Mouse (Mus musculus): ENCODE measurements around the gene Myo3a.

Gene Myo3a

DNA sequence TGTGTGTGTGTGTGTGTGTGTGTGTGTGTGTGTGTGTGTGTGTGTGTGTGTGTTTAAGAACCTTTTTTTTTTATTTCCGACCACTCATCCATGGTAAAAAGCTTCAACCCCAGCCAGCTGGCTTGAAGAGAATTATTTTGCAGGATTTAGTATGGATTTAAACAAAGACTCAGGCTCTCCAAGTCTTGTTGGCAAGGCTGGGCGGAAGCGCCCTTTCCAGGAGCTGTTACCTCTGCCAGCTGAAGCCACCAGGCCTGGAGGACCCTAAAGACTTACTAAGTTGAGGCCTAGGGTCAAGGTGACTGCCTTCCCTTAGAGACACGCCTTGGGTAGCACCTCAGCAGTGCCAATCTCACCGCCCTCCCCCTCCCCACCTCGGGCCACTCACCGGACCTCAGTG, 393.2 kb downstream of the Myo3a start:
- in situ Hi-C loops (cut with MboI, MseI) = loop anchor here (5.0 kb wide), 1 partner anchor 102 kb away; no protein-coding TSS in a partner anchor

DNA sequence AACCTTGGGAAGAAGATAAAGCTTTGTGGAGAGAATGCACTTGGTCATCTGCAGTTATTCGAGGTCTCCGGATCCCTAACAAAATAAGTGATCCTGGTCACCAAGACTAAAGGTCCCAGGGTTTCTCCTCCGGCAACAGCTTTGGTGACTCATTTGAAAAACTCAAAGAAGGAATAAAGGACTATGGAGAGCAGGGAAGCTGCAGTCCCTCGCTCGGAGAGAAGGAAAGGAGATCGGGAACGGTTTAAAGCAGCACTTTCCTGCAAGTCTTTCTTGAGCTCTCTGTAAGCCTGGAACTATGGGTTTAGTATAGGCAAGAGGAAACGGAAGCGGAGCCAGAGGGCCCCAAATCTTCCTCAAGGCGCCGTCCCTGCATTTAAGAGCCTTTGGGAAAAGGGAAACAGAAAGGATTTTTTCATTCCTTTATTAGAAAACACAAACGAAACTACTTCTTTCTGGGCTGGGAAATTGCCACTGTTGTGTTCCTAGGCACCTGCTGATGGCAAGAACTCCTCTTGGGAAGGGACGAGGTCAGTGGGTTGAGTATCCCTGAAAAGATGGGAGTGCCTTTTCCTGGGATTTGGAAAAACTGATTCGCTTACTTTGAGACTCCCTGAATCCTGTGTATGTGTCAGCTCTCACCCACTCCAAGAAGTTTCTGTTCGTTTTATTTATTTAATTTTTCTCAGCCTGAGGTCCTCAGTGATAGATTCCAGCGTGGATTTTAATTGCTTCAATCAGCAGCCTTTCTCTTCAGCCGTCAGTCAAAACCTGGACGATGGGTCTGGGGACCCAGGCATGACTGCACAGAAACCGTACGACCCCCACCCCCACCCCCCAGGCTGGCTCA, 393.9 kb downstream of the Myo3a start:
- in situ Hi-C loops (cut with MboI, MseI) = loop anchor here (5.0 kb wide), 1 partner anchor 101 kb away; no protein-coding TSS in a partner anchor

DNA sequence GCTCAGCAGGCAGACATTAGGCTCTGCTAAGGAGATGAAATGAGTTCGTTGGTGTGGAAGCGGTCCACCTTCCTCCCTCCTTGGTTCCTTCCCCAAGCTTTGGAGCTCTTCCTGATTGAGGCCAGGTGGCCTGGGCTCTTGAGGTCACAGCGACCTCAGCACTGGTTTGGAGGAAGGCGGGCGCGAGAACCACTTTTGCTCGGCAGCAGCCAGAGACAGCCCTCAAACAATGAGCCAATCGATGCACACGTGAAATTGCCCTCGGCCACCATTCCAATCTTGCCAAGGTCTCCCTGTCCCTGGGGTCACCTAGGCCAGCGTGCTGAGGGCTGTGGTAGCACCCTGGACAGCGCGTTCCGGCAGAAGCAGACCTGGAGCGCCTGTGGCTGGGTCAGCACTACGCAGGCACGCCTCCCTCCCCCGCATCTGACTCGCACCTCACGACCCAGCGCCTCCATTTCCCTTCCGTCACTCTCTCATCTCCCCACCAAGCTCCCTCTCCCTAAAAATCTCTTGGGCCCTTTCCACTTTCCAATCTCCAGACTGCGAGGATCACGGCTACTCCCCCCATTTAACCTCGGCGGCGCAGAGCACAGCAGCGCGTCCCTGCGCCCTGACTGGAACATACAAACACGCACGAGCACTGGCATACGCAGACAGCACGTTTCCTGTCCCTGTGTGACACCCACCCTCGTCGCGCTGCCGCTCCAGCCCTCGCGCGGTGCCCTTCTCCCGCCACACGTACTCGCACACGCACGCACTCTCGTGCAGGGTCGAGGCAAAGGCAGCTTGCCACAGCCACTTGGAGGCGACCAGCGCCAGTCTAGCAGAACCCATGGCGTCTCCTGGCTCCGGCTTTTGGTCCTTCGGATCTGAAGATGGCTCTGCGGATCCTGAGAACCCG, 394.8 kb downstream of the Myo3a start, which contains the start of gene Gad2:
Gad2 (plus strand) TSS at position 378 of the 904 bp plus-strand sequence.
- in situ Hi-C loops (cut with MboI, MseI) = loop anchor here (5.0 kb wide), 1 partner anchor 100 kb away; no protein-coding TSS in a partner anchor

DNA sequence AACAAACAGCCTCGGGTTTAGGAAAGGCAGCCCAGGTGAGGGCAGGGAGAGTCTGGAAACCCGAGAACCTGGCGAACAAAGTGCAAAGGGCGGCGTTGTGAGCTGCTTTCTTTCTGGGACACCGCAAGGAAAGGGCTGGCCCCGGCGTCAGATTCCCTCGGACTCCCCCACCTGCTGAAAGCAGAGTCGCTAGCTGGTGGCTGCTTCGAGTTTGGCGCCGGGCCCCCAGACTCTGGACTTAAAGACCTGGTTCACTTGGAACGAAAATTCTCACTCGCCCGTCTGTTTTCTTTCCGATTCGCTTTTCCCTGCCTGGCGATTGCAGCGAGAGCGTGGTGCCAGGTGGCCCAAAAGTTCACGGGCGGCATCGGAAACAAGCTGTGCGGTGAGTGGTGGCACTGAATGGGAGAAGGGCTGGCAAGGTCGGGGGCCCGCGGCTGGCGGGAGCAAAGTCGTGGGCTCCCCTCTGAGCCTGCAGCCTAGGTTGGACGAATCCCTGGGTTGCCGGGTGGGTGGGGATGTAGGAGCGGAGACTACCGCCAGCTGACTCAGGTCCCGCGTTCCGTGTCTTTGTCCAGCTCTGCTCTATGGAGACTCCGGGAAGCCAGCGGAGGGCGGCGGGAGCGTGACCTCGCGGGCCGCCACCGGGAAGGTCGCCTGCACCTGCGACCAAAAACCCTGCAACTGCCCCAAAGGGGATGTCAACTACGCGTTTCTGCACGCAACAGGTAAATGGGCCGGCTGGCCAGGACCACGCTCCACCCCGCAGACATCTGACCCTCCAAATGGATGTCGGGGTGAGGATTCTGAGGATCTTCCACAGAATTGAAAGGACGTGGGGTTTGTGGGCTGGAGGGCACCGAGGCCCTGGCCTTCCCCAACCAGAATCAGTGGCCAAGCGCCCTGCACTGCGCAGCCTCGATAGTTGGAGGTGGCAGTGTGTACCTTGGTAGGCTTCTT, 396.1 kb downstream of the Myo3a start:
- in situ Hi-C loops (cut with MboI, MseI) = loop anchor here (5.0 kb wide), 1 partner anchor 99 kb away; no protein-coding TSS in a partner anchor

DNA sequence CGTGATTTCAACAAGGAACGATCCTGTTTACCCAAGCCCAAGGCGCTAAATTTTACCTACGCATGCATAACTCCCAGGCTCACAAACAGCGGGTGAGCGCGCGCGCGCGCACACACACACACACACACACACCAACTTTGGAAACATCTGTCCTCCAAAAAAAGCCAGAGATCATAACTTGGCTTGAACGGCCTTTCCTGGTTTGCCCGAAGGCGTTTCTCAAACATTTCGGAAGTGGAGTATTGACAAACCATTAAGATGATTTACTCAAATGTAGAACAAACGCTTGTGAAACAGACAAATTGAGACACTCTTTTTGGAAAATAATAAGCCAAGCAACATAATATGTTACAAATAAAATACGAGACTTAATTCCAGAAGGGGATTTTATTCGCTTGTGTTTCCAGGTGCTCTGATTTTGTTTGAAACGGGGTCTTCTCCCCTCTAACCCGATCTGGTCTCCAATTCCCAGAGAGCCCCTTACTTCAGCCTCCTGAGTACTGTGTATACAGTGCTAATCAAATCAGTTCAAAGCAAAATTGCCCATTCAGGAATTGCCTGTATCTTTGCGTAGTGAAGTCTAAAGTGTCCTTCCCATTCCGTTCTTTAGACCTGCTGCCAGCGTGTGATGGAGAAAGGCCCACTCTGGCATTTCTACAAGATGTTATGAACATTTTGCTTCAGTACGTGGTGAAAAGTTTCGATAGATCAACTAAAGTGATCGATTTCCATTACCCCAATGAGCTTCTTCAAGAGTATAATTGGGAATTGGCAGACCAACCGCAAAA, 397.1 kb downstream of the Myo3a start:
- in situ Hi-C loops (cut with MboI, MseI) = loop anchor here (5.0 kb wide), 1 partner anchor 98 kb away; no protein-coding TSS in a partner anchor

DNA sequence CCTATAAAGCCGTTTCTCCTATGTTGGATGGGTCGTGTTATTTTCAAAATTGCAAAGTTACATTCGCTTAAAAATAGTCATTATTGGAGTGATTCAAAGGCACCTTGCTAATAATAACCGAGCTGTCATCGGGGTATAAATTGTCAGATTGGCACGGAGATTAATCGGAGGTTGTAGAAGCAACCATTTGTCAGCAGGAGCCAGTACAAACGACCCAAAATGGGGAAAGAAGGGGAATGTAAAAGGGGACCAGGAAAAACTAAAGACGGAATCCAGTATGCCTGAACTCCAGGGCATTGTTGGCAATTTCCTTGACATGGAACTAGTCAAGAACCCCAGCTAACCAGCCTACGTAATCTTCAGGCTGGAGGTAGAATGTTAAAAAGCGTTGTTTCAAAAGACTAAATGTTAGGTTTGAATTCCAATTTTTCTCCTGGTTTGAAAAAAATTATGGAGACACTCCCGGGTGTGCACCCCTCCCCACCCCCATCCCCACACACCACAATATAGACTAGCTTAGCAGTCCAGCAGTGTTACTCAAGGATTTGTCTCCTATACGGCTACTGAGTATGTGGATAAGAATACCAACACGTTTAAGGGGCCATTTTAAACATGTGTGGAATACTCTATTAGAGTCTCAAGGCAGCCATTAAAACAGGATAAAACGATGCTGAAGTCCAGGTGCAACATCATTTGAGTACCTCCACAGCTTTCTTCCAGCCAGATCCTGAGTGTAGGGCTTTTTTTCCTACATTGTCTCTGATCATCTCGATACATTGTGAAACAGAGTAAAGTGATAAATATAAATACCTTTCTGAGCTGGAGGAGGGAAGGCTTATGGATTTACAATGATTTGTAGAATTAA, 398.0 kb downstream of the Myo3a start:
- in situ Hi-C loops (cut with MboI, MseI) = no loop called here

DNA sequence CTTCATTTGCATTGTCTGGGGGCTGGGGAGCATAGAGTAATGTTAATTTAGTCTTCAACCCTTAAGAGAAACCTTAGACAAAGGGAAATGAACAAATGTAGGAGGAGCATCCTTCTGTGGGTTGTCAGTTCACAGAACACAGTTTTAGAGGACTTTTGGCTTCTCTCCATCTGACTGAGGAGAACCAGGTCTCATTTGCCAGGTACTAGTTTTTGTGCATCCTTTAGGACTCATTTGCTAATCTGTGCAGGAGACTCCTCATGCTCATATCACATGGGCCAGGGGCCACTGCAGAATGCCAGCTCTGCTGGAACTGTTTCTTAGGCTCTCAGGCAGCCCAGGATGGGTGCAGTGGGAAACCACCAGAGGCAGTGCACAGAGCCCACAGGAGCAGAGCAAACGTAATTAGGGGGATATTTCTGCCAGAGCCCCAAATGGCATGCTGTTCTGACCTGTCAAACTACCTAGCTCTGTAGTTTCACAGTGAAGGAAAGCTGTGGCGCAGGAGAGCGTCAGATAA, 399.9 kb downstream of the Myo3a start:
- in situ Hi-C loops (cut with MboI, MseI) = no loop called here

DNA sequence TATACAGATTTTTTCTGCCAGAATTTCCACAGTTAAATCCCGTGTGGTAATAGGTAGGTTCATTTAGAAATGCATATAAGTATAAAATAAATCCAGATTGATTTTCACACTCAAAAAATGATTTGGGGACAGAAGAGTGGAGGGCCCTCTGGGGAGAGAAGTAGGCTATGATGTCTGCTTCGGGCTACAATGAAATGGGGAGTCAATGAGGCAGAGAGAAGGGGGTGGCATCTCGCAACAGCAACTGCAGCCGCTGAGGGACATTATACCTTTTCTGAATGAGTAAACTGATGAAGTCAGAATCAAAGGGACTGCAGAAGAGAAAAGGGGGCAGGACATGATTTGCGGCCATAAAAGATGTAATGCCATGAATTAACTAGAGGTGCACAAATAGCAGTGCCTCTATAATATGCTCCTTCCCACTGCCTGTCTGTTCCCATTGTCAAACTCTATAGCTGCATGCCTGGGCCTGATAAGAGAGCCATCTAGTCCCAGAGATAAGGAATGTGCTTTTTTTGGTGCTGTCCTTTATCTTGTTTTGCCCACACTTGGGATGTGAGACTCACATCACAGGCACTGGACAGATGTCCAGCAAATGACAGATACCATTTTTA, 400.6 kb downstream of the Myo3a start:
- in situ Hi-C loops (cut with MboI, MseI) = no loop called here

DNA sequence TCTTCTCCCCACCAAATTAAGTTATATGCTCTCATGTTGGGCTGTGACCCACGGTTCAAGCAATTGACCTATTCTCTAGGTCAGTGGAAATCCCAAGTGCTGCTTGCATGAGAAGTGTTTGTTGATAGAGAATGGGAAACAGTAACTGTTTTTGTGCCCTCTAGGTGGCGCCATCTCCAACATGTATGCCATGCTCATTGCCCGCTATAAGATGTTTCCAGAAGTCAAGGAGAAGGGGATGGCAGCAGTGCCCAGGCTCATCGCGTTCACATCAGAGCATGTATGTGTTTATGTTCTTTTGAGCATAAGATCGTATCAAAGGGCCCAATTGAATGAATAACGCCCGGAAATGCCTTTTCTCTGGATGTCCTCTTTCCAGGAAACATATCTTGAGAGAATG, 407.5 kb downstream of the Myo3a start:
- in situ Hi-C loops (cut with MboI, MseI) = loop anchor here (5.0 kb wide), 2 partner anchors 48 to 253 kb away; no protein-coding TSS in a partner anchor

DNA sequence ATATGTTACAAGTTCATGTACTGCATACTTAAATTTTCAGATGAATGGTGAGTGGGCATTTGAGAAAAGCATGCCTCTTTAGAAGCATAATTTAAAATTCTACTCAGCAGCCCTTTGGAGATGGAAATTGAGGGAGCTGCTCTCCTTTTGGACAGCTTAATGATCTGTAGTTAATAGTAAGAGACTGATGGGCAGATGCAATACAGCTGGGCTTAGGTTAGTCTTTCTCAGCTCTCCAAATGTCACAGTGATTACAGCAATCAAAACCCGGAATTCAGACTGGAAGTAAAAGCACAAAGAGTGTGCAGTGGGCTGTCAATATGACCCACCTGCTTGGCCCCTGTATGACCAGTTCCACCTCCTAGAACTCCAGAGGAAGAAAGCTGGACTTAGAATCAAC, 418.8 kb downstream of the Myo3a start:
- in situ Hi-C loops (cut with MboI, MseI) = loop anchor here (10.0 kb wide), 1 partner anchor 219 kb away; no protein-coding TSS in a partner anchor

DNA sequence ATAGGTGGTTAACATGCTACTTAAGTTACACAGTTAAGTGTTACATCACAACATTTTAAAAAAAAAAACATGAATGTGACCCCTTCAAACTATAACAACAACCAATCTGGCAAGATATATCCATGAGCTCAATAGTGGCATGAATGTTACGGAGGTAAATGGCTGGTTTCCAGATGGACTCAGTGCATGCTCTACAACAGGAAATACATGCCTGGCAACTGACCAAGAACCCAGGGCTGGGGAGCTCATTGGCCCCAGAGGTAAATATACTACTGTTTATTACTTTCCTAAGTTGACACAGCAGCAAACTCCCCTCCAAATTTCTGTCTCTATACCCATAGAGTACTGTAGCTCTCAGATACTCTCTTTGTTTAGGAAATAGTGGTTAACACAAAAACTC, 421.1 kb downstream of the Myo3a start:
- in situ Hi-C loops (cut with MboI, MseI) = loop anchor here (10.0 kb wide), 1 partner anchor 216 kb away; no protein-coding TSS in a partner anchor

DNA sequence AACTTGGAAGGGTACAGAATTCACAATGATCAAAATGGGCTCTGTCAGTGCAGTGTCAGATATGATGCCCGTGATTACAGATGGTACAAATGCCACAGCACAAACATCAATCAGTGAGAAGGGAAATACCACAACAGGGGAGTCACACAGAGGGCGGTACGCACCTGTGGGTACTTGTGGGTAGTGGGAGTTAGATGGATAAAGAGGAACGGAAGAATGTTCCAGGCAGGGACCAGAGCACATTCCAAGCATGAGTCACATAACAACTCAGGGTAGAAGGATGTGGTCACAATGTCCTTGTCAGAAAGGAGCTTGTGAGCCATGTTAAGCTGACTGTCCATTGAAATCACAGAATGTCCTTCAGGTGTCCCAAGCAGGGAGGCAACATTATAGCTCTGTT, 424.5 kb downstream of the Myo3a start:
- in situ Hi-C loops (cut with MboI, MseI) = no loop called here

DNA sequence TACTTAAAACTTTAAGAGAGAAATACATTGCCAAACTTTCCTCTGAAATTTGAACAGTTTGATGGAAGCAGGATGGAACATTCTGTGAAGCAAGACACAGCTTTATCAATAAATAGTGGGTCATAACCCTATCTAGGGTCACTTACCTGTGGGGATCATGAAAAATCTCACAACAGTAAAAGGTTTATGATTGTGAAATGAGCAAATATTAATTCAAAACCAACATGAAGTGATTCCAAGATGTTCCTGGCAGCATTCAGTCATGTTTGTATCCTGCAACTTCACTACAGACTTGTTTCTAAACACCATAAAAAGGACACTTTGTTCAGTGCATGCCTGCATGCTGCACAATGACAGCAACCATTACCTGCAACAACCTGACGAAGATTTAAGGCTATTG, 436.4 kb downstream of the Myo3a start:
- in situ Hi-C loops (cut with MboI, MseI) = no loop called here

Data from T-helper 1 cell (primary cell).